Mouse (Mus musculus): ENCODE data around the gene Eps15l1.

- TF ChIP-seq TAL1 (IDR thresholded peaks at IDR 0.05; ENCODE audit: low read length) (no peak), GATA1 (IDR thresholded peaks at IDR 0.05; ENCODE audit: low read length) (no peak)
Measured at GRCm38 (mm10) chr8:72434952-72435351, 13.7 kb upstream of the Eps15l1 start.

All from erythroblast, embryonic 14.5 days (primary cell).